Mouse (Mus musculus) T-helper 17 cell (primary cell): ENCODE measurements at regions not wholly inside any gene's neighbourhood (a gene's known extent, or its start where the extent isn't known, plus 50 kb on each side); places are given as distances from the start of the nearest gene placed in this dataset.

Source experiments
- in situ Hi-C, 2 experiments: fragments of 300-600 bp; cut with MboI, MseI; formaldehyde crosslinking; loops; 1 replicate in 1 of 2; 2 replicates in 1 of 2; pipeline ENCODE4 v1.15.1; 2025; ENCODE audit warnings: high pct_unique_total_duplicates in 2 of 2

DNA sequence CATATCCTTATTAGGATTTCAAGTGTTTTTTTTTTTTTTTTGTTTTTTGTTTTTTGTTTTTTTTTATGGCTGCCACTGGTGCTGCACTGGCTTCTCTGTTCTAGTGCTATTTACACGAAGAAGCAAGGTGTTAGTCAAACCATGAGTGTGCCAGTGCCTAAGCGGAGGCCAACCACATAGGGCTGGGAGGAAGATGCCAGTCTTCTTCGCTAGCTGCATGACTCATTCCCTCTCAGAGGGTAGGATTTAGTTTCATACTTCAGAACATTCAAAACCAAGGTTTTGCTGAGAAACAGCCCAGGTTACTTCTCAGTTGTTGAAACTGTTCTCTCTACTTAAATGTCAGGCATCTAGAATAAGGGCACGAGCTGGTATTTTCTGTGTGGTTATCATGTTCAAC is 72.6 kb downstream of the Icos start:
- in situ Hi-C loops, result loop anchor here (5.0 to 10.0 kb wide), 3 partner anchors 33 to 114 kb away; no protein-coding TSS in a partner anchor

DNA sequence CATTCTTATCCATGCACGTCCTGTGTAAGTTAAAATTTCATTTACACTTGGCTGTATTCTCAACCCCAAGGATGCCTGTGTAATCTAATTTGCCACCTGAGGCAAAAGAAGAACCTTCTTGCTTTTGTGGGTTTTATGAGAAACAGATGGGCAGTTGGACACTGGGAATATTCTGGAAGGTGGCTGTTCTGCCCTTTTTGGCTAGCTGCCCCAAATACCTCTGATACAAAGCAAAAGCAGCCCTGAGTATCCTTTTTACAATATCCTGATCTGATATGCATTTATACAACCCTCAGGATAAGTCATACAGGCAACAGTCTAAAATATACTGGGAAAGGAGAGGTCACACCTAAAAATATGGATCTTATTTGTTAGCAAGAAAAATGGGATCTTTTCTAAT is 75.9 kb downstream of the Icos start:
- in situ Hi-C loops, result loop anchor here (5.0 to 10.0 kb wide), 3 partner anchors 36 to 111 kb away; no protein-coding TSS in a partner anchor

DNA sequence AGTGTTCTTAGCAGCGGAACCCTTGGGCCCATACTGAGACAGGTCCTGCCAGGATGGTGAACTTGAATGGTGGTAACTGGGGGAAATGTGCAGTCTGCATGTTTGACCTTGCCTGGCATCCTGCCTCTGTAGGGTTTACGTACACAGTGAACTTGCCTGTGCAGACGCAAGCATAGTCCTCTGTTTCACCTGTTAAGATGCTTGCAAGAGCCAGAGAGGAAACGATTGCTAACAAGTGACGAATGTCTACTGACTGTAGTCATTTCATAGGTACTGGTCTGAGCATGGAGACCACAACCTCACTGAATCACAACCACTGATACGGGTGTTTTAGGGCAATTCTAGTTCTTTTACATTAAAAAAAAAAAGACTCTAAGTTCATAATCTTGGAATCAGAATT is 76.7 kb downstream of the Icos start:
- in situ Hi-C loops, result loop anchor here (5.0 to 10.0 kb wide), 3 partner anchors 37 to 110 kb away; no protein-coding TSS in a partner anchor

DNA sequence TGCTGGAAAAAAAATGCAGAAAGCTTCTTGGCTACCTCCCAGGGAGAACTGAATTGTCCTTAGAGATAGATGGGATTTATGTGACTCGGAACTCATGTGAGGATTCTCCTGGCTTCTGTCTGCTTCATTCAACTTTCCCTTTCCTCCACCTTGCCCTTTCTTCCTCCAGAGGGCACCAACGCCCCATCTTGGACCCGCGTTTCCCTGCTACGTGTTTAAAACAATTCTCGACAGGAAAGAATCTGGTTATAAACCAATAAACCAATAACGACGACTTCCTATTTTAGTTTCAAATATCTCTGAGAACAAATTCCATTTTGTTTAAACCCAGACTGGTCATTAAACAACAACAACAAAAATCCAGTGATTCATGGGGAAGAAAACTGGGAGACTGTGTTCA is 77.4 kb downstream of the Icos start:
- in situ Hi-C loops, result loop anchor here in 1 of 2 experiments (10.0 kb wide), 1 partner anchor 110 kb away; no protein-coding TSS in a partner anchor

DNA sequence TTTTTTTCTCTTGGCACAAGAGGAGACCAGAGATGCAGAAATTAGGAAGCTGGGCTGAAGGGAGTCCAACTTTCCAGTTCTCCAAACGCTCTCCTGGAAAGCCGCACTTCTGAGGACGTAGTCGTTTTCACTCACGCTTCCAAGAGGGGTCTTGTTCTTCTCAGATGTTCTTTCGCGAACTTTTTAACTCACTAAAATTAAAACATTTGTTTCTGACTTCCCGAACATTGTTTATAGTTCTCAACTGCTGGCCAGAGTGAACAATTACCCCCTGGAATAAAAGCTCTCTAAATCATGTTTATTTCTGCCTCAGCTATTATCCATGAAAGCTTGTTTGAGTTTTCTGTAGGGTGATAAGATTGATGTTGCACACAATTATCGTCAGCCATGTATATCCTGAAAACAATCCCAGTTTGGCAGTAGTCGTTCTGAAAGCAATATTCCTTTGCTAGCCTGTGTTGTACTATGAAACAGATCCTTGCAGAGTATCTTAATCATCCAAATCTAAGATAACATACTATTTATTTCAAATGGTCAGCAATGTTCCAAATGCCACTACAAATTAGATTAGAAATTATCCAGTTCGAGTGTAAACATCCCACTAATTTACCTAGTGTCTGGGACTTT is 82.3 kb downstream of the Icos start:
- in situ Hi-C loops, result loop anchor here in 1 of 2 experiments (10.0 kb wide), 1 partner anchor 105 kb away; no protein-coding TSS in a partner anchor

DNA sequence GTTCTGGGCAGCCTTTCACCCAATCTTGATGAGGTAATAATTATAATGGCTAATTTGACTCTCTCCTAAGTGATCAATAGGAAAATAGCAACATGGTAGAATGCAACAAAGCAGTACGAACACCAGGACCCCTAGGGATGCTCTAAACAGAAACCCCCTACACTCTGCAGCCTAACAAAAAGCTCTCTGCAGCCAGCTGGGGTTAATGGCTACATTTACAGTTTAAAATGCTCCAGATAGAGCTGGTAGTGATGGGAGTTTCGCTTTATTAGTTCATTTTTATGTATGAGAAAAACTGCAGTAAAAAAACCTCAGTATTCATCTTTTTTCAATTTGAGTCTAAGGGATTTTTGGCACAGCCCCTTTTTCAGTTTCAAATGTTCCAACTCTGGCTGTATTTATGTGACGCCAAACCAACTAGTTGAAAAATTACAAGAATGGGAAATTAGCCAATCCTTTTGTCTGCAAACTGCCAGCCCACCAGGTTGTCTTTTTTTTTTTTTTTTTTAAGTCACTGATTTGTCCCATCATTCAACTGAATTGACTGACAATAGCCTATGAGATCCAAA is 84.2 kb downstream of the Icos start:
- in situ Hi-C loops, result no loop called here

DNA sequence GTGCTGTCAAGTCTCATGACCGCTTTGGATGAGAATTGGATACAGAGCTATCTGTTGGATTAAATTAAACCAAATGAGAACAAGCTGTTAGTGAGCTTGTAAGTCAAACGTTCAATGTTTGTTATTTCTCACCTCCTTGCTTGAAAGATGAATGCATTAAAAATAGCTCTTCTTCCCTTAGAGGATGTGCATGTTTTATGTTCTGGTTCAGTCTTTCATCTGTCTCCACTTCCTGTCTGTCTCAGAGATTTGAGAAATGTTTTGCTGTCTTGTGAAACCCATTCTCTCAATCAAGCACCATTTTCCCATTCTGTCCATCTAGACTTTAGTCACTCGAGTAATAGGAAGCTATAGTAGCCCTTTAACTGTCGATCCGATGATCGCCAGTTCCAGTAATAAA is 90.4 kb downstream of the Icos start:
- in situ Hi-C loops, result no loop called here

DNA sequence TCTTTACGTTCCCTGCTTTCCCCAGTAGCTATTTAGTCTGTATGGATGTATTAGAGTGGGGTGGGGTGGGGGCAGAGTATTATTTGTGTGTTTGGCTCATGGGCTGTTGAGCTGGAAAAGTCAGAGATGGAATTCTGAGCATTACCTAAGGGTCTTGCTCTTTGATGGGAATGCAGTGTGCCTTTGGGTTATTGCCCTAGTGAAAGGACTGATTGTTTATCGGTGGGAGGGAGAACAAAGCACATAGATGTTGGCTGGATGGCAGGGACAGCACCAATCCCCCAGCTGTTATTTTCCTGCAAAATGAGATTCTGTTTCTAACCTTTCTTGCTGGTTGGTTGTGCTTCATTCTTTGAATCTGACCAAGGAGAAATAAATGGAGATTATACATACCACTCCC is 96.4 kb downstream of the Icos start:
- in situ Hi-C loops, result no loop called here

DNA sequence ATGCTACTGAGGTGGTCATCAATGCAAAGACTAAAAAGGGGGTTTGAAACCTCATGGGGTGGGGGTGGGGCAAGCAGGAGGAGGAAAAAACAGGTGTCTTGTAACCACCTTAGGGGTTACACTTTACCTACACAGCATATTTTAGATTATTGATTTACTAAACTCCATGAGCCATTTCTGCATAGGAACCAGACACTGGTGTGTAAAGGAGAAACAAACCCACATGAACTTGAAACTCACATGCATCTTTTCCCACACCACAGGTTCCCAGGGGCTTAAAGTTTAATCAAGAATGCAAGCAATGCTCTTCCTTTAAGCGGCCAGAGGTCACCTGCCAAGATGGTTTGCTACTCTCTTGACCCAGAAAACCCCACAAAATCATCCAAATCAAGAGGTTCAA is 97.6 kb downstream of the Icos start:
- in situ Hi-C loops, result no loop called here

DNA sequence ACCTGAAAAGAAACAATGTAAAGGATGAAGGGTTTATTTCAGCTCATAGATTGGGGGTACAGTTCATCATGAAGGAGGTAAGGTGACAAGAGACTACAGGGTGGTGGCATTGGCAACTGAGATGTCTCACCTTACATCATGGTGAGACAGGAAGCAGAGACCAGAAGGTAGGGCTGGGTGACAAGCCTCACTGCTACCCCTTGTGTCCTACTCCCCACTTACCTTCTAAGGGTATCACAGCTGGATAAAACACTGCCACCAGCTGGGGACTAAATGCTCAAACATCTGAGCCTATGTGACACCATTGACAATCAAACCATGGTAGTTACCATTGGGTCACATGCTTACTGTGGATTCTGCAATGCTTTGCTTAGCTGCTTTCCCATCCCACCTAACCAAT is 107.0 kb downstream of the Icos start:
- in situ Hi-C loops, result no loop called here

DNA sequence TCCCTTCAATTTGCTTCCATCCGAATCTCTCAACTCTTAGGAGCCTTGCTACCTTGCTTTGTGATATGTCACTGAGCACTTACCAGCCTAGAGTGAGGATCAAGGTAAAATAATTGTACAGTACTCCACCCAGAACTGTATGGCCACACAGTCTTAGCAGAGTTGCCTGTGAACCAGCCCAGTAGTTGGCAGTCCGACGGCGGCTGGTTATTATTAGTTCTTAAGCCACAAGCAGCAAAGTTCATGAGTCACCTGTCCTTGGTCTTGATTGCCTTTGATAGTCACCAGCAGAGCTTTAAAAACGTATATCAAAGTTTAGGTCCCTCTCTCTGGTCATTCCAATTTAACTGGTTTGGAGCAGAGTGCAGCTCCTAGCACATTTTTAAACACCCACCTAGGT is 109.1 kb downstream of the Icos start:
- in situ Hi-C loops, result no loop called here

DNA sequence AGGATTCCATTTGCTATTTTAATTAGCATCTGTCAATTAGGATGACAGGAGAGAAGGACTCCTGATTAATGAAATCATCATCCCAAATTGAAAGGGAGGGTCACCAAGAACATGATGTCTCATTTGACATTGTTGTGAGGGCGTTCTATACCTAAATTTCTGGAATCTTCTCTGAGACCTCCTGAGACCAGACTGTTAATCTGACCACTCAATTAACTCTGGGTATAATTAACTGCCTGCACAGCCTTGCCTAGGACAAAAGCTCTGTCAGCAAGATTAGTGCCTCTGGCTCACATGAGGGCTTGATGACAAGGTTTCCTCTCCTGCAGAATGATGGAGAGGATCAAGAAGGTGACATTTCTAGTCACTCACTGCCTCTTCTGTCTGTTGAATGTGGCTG is 113.1 kb downstream of the Icos start:
- in situ Hi-C loops, result no loop called here

DNA sequence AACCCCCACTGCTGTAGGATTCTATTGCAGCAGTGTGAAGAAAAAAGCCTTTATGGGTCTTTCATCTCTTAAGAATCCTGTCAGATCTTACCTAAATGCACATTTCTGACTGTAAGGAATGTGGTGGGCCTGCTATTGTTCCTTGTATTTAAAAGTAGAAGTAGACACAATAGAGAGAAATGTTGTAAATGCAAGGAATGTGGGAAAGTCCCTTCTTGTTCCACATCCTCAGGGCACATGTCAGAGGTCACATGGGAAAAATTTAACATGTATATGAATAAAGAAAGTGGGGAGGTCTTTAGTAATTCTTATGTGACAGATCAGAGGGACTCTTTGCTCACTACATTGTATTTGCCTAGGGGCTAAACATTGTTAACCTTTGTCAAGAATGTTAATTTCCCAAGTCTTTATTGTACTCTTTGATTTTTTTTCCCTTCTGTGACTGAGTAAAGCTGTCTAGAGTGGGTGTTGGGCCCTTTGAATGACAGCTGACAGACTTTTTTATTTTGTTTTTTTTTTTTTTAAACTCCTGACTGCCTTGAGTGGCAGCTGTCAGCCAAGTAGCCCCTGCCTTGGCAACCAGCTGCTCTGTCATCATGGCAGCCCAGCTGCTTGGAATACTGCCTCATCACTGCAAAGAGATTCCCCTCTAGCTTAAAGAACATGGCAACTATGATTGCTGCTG is 117.9 kb downstream of the Icos start:
- in situ Hi-C loops, result no loop called here

DNA sequence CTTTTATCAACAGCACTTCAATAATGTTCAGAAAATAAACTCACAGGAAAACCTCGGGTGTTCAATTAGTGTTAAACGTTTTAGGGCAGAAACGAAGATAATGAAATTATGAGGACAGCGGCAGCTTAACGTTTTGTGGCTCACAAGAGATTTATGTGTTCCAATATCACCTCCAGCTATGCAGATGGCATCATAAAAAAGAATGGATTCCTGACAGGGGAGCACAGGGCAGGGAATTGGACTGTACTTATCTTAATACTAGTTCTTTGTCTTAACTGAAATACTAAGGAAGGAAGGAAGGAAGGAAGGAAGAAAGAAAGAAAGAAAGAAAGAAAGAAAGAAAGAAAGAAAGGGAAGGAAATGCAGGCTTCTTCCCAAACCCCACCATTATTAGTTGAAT is 121.6 kb downstream of the Icos start:
- in situ Hi-C loops, result no loop called here

DNA sequence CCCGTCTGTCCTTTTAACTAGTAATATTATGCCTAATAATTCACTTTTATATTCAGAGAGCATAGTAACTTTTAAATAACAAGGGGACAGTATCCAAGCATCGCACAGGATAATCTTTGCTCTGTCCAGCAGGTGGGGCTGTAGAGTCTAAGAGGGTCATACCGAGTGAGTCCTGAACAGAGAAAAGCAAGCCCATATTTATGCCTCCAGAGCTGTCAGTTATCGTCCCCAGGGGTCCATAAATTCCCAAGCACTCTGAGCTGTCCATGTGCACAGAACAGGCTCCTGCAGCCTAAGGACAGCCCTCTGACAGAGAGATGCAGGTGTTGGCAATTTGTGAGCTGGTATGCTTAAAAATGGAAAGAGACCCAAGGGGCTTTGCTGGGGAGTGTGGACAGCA is 124.0 kb downstream of the Icos start:
- in situ Hi-C loops, result loop anchor here in 1 of 2 experiments (10.0 kb wide), 1 partner anchor 1323 kb away; no protein-coding TSS in a partner anchor

DNA sequence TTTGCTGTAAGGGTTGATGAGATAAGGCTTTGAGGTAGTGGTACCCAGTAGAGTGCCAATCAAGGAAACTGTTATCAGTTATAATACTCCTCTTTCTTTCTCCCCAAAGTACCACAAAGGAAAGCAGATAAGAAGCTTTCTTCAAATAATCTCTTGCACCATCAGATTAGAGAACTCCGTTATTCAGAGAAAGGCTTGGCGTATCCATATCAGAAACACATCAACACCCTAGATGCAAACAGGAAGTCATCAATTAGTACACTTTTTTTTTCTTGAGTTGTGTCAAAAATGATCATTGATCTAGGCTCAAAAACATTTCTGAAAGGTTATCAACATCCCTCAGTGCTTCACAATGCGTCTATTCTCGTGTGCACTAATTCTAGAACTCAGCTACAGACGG is 124.6 kb downstream of the Icos start:
- in situ Hi-C loops, result loop anchor here in 1 of 2 experiments (10.0 kb wide), 1 partner anchor 1322 kb away; no protein-coding TSS in a partner anchor

DNA sequence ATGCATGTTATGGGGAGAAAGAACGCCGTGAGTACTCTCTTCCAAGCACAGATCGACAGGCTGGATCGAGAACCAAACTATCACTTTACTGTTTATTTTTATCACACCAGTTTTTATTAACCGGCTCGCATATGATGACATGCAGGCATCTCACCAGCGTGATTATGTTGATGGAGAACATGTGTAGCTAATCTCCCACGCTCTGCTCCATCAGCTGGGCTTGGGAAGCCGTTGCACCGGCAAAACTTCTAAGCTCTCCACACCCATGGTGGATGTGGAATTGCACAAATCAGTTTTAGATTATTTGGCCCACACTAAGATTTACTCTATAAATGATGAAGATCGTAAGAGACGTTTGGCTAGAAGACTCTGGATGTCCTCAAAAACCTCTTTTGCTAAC is 125.9 kb downstream of the Icos start:
- in situ Hi-C loops, result loop anchor here in 1 of 2 experiments (10.0 kb wide), 1 partner anchor 1321 kb away; no protein-coding TSS in a partner anchor

DNA sequence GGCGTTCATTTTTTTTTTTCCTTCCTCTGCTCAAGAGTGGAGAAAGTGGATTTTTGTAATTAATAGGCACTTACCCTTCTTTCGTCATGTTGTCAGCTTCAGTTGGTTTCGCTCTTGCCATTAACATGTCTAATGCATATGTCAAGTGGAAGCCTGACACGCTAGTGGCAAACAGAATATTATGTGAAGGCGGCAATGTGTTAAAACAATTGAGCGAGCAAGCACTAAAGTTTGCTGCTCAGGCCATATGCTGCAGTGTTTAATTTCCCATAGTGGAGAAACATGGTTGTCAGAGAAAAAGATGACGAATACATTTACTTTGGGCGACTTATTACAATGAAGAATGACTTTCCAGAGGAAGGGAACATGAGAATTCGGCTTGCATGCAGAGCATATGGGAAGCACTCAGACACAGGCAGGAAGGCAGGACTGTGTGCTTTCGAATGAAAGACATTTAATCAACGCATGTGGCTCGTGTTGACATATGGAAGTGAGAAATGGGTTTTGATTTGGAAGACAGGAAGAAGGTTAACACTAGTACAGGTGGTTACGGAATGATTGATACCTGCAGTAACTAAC is 134.1 kb downstream of the Icos start:
- in situ Hi-C loops, result no loop called here

DNA sequence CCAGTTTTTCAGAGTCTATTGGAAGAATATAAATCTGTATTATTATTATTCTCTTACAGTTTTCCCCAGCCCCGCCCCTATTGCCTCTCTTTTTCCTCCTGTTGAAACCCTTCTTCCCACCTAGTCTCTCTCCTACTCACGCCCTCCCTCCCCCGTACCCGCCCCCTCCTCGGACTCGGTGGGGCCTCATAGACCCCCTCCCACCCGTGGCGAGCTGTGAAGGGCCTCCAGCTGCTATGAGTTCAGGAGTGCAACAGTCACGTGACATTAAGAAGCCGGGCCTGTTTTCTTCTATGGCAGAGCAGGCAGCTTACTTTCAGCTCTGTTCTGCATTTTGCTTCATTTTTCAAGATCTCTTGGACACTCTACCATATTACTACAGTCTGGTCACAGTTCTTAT is 139.8 kb downstream of the Icos start:
- in situ Hi-C loops, result no loop called here

DNA sequence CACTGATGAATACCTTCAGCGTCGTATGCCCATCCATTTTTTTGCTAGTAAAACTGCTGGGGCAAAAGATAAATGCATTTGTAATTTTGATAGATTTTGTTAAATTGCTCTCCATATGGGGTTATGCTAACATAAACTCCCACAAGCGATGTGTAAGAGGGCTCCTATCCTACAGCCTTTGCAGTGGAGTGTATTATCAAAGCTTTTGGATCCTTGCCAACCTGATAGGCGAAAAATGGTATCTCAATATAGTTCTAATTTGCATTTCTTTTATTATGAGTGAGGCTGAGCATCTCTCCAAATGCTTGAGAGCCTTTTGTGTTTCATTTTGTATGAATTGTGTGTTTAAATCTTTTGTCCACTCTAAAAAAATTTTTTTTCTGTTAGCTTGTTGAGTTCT is 140.3 kb downstream of the Icos start:
- in situ Hi-C loops, result no loop called here

DNA sequence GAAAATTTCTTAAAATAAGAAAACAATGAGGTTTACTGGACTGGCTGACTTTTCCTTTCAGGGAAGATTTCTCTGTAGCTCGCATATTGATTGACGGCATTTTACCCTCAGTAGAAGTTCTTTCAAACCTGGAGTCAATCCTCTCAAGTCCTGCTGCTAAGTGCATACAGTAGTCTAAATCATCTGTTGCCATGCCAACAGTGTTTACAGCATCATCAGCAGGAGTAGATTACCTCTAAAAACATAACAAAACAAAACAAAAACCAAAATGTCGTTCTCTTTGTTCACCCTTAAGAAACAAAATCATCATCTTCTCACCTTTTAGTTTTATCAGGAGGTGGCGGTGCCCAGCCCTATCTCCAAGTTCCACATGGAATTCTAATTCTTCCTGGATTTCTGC is 143.8 kb downstream of the Icos start:
- in situ Hi-C loops, result no loop called here

DNA sequence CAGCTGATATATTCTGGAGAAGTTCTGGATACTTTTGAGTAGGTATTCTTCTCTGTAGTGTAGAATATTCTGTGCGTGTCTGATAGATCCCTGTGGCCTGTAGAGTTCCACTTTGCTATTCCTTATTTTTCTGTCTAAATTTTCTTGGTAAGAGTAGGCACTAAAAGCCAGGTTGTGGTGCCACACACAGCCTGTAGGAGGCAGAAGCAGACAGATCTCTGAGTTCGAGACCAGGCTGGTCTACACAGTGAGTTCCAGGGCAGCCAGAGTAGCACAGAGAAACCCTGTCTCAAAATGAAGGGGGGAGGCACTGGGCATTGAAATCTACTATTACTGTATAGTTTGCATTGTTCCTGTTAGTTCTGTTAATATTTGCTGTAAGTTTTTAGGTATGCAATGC is 147.4 kb downstream of the Icos start:
- in situ Hi-C loops, result no loop called here
